Mouse (Mus musculus) lung, adult 2 months (tissue): ENCODE measurements at regions not wholly inside any gene's neighbourhood (a gene's known extent, or its start where the extent isn't known, plus 50 kb on each side); places are given as distances from the start of the nearest gene placed in this dataset.

Experiments used
- CTCF ChIP-seq: fragments of 200-500 bp; IDR thresholded peaks from 2 replicates; pipeline ENCODE4 v1.5.1; 2011; ENCODE audit warnings: mild to moderate bottlenecking, low read length, control low read depth; ENCODE audit not compliant: insufficient read depth
- POLR2A ChIP-seq: fragments of 200-500 bp; IDR thresholded peaks from 2 replicates; pipeline ENCODE4 v1.6.1; 2011; ENCODE audit warnings: low read depth, mild to moderate bottlenecking, control low read depth, low read length, borderline replicate concordance; ENCODE audit errors: extremely low read depth

- TF ChIP-seq CTCF (no peak), POLR2A (no peak)
These were observed 146.5 kb upstream of the Cxcl12 start for GRCm38 (mm10) chr6:117021851-117022250.
